Mouse (Mus musculus): ENCODE measurements around the gene Olfr221.

GRCm38 (mm10) chr14:51984247-51985231 is 57.7 kb downstream of the Olfr221 start, which contains the start of gene Arhgef40:
- TF ChIP-seq CTCF (IDR thresholded peaks at IDR 0.05; ENCODE audit: low read depth) (no peak), EP300 (optimal IDR thresholded peaks at IDR 0.05) (no peak)
